Mouse (Mus musculus) C3H10T1/2 (cell line): ENCODE data around the gene Vstm5. TPM values are rescaled to one million over a fixed set of nuclear protein-coding genes. Genes with fewer than 3 reads are reported as not detected.

Experiments
- polyA plus RNA-seq, 2 experiments: library from polyadenylated mRNA; unstranded; fragments of >200 nt; fragmentation: generic; extraction: Trizol; gene quantifications; one replicate each; pipeline ENCODE4 v1.2.1; 2012; ENCODE audit warnings: missing spikeins in 2 of 2

The Vstm5 gene
- not detected for polyA plus RNA-seq

GRCm38 (mm10) chr9:15239042-15239925, at the start of gene Vstm5:
Vstm5 (plus strand) TSS chr9:15239045.

GRCm38 (mm10) chr9:15279649-15280490, 41.0 kb downstream of the Vstm5 start, which contains the start of gene Med17:
Med17 (minus strand) TSS chr9:15279931.

GRCm38 (mm10) chr9:15305503-15306397, 66.9 kb downstream of the Vstm5 start, which contains the start of gene Taf1d:
Taf1d (plus strand) TSS chr9:15306214.

GRCm38 (mm10) chr9:15306398-15307119, 67.7 kb downstream of the Vstm5 start, which contains the start of gene 4931406C07Rik:
4931406C07Rik (minus strand) TSS chr9:15306448.

Other genes starting within 250 kb of the Vstm5 start
- gene Panx1, start 193.6 kb upstream of the Vstm5 start, polyA plus RNA-seq = 1 to 10 TPM; 3.9 to 4.6 TPM
- not detected for gene Hephl1, start 126.9 kb upstream of the Vstm5 start, polyA plus RNA-seq
- gene Med17, start 40.9 kb downstream of the Vstm5 start, polyA plus RNA-seq = 10 to 100 TPM in 1 of 2 experiments, 1 to 10 TPM in 1; 6.3 to 22.1 TPM
- gene Taf1d, start 67.2 kb downstream of the Vstm5 start, polyA plus RNA-seq = 10 to 100 TPM; 14.1 to 25.2 TPM
- gene 4931406C07Rik, start 67.4 kb downstream of the Vstm5 start, polyA plus RNA-seq = 10 to 100 TPM in 1 of 2 experiments, under 1 TPM in 1; 0.94 to 18.5 TPM
- 1 to 10 TPM in 1 of 2 experiments, under 1 TPM in 1; 0.29 to 2.7 TPM for gene Cep295, start 118.7 kb downstream of the Vstm5 start, polyA plus RNA-seq